Mouse (Mus musculus) cerebellum, adult 2 months (tissue): Measurements from ENCODE around the gene Larp1b. TPM values are rescaled to one million over a fixed set of nuclear protein-coding genes. Genes with fewer than 3 reads are reported as not detected.

ENCODE experiments used
- DNase-seq, 2 experiments: peaks; one replicate each; pipeline ENCODE4 v3.0.0; 2021
- H3K27ac ChIP-seq: fragments of 200-500 bp; 2 replicates; pipeline ENCODE4 v1.5.1; 2012; ENCODE audit warnings: low read length, control low read depth, inconsistent platforms; ENCODE audit not compliant: insufficient read depth
- H3K27me3 ChIP-seq: fragments of 200-500 bp; 2 replicates; pipeline ENCODE4 v1.6.1; 2012; ENCODE audit warnings: inconsistent platforms, mild to moderate bottlenecking, low read length, moderate library complexity; ENCODE audit not compliant: control insufficient read depth, insufficient read depth
- H3K4me1 ChIP-seq: fragments of 200-500 bp; 2 replicates; pipeline ENCODE4 v1.6.1; 2011; ENCODE audit warnings: low read length; ENCODE audit not compliant: control insufficient read depth, insufficient read depth
- H3K4me3 ChIP-seq: fragments of 200-500 bp; replicated peaks from 2 replicates; pipeline ENCODE3; 2011; ENCODE audit warnings: mild to moderate bottlenecking, low read depth, low read length, control low read depth; ENCODE audit not compliant: insufficient read depth
- CTCF ChIP-seq: fragments of 200-500 bp; IDR thresholded peaks from 2 replicates; pipeline ENCODE4 v1.5.1; 2011; ENCODE audit warnings: low read depth, mild to moderate bottlenecking, control low read depth, low read length, moderate library complexity, borderline replicate concordance; ENCODE audit not compliant: insufficient read depth
- POLR2A ChIP-seq: fragments of 200-500 bp; IDR thresholded peaks from 2 replicates; pipeline ENCODE4 v1.6.1; 2011; ENCODE audit warnings: low read length, control low read depth, borderline replicate concordance; ENCODE audit not compliant: insufficient read depth
- WGBS: fragments of 180-500 bp; shearing (Covaris S2); methylation state at CpG from one replicate; pipeline ENCODE4 v1.1.7; 2018; 5-methylcytosine and 5-hydroxymethylcytosine counted together
- polyA plus RNA-seq: library from polyadenylated mRNA; depleted of rRNA; stranded (reverse); fragments of >200 nt; gene quantifications from 2 replicates; pipeline ENCODE4 v1.2.3, GENCODE M21; 2012; rRNA removed

Larp1b gene
- polyA plus RNA-seq, 1 experiment, result 20.4 TPM

DNA sequence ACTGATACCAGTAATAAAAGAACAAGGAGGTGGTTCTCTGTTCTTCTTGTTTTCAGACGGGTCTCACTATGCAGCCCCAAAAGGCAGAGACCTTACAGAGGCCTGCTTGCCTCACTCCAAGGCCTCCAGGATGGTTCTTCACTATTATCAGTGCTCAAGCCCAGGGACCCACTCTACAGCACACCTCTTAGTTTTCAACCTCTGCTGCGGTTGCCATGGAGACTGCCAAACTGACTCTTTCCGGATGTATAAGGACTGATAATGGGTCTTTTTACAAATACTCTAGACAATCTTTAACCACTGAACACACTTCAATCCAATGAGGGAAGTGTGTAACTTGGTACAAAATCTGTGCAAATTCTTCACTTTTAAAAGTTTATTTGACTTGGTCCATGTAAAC lies 131.1 kb downstream of the Larp1b start:
- 44% methylated on average over 3 of the region's 3 CpGs for WGBS
- no peaks in the 10 kb centered on the region for H3K27me3 ChIP-seq
- DNase-seq, result no peak
- no peak overlapping the region for H3K4me3 ChIP-seq
- H3K4me1 ChIP-seq, result no peaks in the 10 kb centered on the region; the same call in 1 of the 2 replicates
- H3K27ac ChIP-seq, result no peak overlapping the region
- TF ChIP-seq CTCF (no peak), POLR2A (no peak)

DNA sequence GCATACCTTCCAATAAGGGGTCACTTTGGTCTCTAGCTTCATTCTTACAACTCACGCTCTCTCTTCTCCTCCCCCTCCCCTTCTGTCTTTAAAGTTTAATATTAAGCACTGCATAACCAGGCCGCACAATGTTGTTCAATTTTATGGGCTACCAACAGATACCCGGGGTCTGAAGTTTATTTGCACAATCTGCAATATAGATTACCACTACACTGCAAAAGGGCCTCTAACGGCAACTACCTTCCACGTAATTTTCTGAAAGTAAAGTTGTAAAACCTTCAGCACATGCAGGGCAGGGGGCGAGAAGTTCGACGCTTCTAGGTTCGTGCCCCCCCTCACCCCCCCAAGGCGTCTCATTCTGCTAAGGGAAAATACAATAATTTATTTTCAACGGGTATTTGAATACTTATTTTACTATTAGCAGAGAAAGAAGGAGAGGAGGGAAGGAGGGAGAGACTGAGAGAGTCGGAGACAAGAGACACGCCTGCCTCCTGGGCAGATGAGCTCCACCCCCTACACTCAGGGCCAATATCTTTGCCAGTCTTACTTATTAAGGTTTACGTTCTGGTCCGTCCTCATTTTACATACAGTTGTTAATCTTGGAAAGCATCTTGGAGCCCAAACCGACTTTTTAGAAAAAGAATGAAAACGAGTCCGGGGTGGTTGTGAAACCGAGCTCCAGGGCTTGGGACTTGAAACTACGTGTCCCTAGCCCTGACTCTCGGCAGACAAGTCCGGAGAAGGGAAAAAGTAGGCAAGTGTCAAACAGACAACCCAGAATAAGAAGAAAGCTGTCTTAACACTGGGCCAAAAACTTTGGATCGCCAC lies 132.1 kb downstream of the Larp1b start:
- peak overlapping the region; percentile 54 for H3K4me3 ChIP-seq
- TF ChIP-seq CTCF (no peak), POLR2A (no peak)
- H3K4me1 ChIP-seq, result no peaks in the 10 kb centered on the region; the same call in 1 of the 2 replicates
- H3K27ac ChIP-seq, result no peak overlapping the region
- peak in 1 of 2 experiments; percentile 20 for DNase-seq
- H3K27me3 ChIP-seq, result no peaks in the 10 kb centered on the region
- WGBS, result 4% methylated on average over 23 of the region's 23 CpGs

DNA sequence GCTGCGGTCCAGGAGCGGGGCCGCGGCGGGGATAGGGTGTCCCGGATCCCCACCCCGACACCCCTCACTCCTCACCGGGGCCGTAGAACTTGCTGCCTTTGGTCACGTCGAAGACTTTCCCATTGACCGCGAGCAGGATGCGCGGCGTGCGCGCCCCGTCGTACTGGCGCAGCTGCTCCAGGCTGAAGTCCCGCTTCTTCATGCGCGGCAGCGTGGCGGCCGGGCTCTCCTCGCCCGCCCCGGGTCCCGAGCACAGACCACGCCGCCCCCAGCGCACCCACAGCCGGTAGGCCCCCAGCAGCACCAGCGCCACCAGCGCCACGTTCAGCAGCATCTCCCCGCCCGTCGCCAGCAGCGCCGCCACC lies 132.9 kb downstream of the Larp1b start:
- H3K27ac ChIP-seq, result peak overlapping the region; percentile 36; the same call in 1 of the 2 replicates
- H3K4me3 ChIP-seq, result peak overlapping the region; percentile 54
- no peak for TF ChIP-seq CTCF
- no peak for TF ChIP-seq POLR2A
- WGBS, result under 1% methylated on average over 43 of the region's 43 CpGs
- H3K27me3 ChIP-seq, result no peaks in the 10 kb centered on the region
- H3K4me1 ChIP-seq, result no peaks in the 10 kb centered on the region; the same call in 1 of the 2 replicates
- DNase-seq, result no peak

DNA sequence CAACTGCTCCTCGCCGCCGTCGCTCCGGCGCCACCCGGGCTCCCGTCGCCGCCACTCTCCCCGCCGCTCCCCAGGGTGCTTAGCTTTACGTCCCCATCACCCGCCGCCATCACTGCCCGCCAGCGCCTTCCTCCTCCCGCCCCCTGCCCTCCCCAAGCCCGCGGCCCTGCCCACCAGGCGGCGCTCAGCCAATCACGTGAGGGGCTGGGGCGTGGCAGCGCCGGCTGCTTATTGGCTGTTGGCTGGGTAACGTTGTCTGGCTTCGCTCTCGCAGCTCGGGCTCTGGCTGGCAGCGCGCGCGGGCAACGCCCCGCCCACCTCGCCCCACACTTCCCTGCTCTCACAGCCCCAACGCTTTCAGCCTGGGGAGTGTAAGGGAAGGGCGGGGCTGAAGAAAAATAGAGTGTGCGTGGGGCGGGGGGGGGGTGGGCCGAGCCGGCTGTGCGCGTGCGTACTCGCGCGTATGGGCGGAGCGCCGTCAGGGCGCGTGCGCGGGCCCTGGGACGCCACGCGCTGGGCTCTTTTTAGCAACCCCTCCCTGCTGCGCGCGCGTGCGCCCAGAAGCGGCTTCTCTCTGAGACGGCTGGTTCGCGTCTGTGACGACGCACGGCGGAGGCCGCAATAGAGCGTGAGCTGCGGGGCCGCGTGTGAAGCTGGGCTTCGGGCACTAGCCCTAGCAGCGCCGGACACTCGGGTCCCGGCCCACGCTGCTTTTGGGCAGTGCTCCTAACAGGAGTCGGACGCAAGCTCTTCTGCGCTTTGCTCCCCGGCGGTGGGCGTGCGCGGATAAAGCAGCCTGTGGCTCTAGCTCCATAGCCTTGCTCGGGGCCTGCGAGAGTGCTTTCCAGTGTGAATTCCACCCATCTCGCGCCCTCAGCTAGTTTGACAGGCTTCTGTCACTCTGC lies 133.5 kb downstream of the Larp1b start, which contains the start of gene Pgrmc2:
Gene Pgrmc2 (minus strand): TSS at position 162 of the 905 bp plus-strand sequence.
- Histone ChIP-seq H3K27me3 (no peaks in the 10 kb centered on the region), H3K27ac (peak within 1 kb of the TSS; percentile 91), H3K4me3 (peak within 1 kb of the TSS; percentile 77), H3K4me1 (no peaks in the 10 kb centered on the region; the same call in 1 of the 2 replicates)
- under 1% methylated on average over 95 of the region's 95 CpGs for WGBS
- peak; percentile 5; the same call in 1 of the 2 replicates for TF ChIP-seq CTCF
- TF ChIP-seq POLR2A, result peak; percentile 93
- peak; percentile 98 to 99 for DNase-seq

DNA sequence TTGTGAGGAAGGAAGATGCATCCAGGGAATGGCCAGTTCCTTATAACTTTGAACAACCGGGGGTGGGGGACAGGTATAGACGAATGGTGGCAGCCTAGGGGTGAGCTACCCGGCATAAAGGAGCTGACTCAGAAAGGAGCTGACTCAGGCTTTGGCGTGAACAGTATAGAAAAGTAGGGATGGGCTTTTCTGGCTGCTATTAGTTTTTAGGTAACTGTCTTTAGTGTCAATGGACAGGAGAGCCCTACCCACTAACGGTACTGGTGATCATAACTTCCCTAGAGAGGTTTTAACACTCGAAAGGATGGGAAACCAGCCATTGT lies 134.1 kb downstream of the Larp1b start:
- H3K4me1 ChIP-seq, result no peaks in the 10 kb centered on the region; the same call in 1 of the 2 replicates
- peak overlapping the region; percentile 77 for H3K4me3 ChIP-seq
- DNase-seq, result no peak
- TF ChIP-seq CTCF (no peak), POLR2A (no peak)
- peak overlapping the region; percentile 91 for H3K27ac ChIP-seq
- WGBS, result 1% methylated on average over 6 of the region's 6 CpGs
- H3K27me3 ChIP-seq, result no peaks in the 10 kb centered on the region

DNA sequence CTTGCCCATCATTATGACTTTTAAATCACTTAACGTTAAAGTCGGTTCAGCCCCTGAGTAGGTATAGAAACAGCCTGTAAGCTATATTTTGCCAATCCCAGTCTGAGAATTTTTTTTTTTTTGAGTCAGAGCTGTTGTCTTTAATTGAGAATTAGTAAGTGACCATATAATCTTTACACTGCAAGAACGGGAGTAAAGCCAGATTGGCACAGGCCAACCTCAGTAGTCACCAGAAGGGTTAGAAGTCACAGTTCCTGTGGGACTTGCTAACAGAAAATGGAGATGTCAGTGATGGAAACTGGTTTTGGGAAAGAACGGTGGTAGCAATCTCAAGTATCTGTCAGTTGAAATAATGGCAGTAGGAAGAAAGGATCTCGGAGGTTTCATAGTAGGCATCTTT lies 134.8 kb downstream of the Larp1b start:
- no peak overlapping the region for H3K4me3 ChIP-seq
- 74% methylated on average over 5 of the region's 5 CpGs for WGBS

DNA sequence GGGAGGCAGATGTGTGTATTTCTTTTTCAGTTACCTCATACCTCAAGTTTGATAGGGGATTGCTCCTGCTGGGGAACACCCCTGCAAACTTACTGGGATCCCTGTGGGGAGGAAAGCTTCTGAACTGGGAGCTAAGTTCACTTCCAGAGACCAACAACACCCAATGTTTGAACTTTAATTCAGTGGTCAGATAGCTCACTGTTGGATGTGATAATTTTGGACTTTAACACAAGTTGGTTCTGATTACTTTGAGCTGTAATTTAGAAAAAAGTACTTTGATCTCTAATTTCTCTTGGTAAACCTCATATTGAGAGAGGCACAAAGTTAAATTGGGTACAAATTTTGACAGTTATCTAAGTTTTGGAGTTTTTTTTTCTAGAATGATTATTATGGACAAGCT lies 137.4 kb downstream of the Larp1b start:
- H3K27me3 ChIP-seq, result no peaks in the 10 kb centered on the region
- H3K4me3 ChIP-seq, result no peak overlapping the region
- H3K27ac ChIP-seq, result no peak overlapping the region
- no peak for DNase-seq
- no peak for TF ChIP-seq POLR2A
- H3K4me1 ChIP-seq, result no peaks in the 10 kb centered on the region

More for the DNA sequence above, 134.8 kb downstream of the Larp1b start:
- Histone ChIP-seq H3K27ac (no peak overlapping the region), H3K4me1 (no peaks in the 10 kb centered on the region; the same call in 1 of the 2 replicates), H3K27me3 (no peaks in the 10 kb centered on the region)
- peak in 1 of 2 experiments; percentile 16 for DNase-seq
- TF ChIP-seq CTCF (no peak), POLR2A (no peak)

Other genes starting within 250 kb of the Larp1b start
- gene Slc25a31, start 241.0 kb upstream of the Larp1b start, polyA plus RNA-seq, result 0.15 TPM in 1 of 2 replicates, not detected in the other
- 70.7 and 71.3 TPM in 2 replicates for gene Hspa4l, start 205.3 kb upstream of the Larp1b start, polyA plus RNA-seq
- gene Plk4, start 149.8 kb upstream of the Larp1b start, polyA plus RNA-seq, result 2.3 and 2.6 TPM in 2 replicates
- gene Mfsd8, start 102.9 kb upstream of the Larp1b start, polyA plus RNA-seq, result 8.8 and 9.1 TPM in 2 replicates
- gene Abhd18, start 102.9 kb upstream of the Larp1b start, polyA plus RNA-seq, result 18.3 and 18.8 TPM in 2 replicates
- gene 1700034I23Rik, start 47.3 kb upstream of the Larp1b start, polyA plus RNA-seq, result 0.23 and 0.33 TPM in 2 replicates
- gene Pgrmc2, start 133.2 kb downstream of the Larp1b start, polyA plus RNA-seq, result 44.3 and 46.7 TPM in 2 replicates